Mouse (Mus musculus) liver, embryonic 18 days (tissue): ENCODE data around the gene Scn8a. TPM values are rescaled to one million over a fixed set of nuclear protein-coding genes. Genes with fewer than 3 reads are reported as not detected.

Source experiments
- polyA plus RNA-seq: library from polyadenylated mRNA; depleted of rRNA; stranded (reverse); fragments of >200 nt; gene quantifications from 2 replicates; pipeline ENCODE4 v1.2.3, GENCODE M21; 2012; rRNA removed

Scn8a gene
- polyA plus RNA-seq: 2.9 and 3.0 TPM in 2 replicates

DNA sequence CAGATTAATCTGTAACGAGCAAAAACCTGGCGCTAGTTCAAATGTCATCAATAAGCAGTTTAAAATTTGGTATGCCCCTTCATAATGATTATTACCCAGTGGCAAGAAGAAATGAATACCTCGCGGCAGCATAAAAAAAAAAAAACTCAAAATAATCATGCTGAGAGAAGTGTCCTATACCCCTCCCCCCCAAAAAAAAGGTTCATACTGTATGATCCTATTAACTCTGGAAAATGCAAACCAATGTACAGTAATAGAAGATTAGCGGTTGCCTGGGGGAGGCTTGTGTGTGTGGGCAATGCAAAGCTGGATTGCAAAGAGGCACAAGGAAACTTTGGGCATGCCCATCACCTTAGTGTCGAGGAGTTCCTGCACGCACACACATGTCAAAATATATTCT is at the start of gene Scn8a:
Scn8a (plus strand) TSS at position 301 of the 400 bp plus-strand sequence.

GRCm38 (mm10) chr15:101047194-101047555 is 177.5 kb downstream of the Scn8a start, which contains the start of gene Gm47841:
TSS of gene Gm47841 (minus strand) at chr15:101047397.

GRCm38 (mm10) chr15:101077813-101078730 is 208.4 kb downstream of the Scn8a start, which contains the start of gene Fignl2:
TSS of gene Fignl2 (minus strand) at chr15:101078567.

Other genes with a start within 250 kb of the Scn8a start
- 18.8 and 19.7 TPM in 2 replicates for gene Smagp, start 232.9 kb upstream of the Scn8a start, polyA plus RNA-seq
- gene Bin2, start 200.3 kb upstream of the Scn8a start, polyA plus RNA-seq: 14.9 and 19.2 TPM in 2 replicates
- gene Cela1, start 181.9 kb upstream of the Scn8a start, polyA plus RNA-seq: 48.2 and 67.5 TPM in 2 replicates
- gene Galnt6, start 140.5 kb upstream of the Scn8a start, polyA plus RNA-seq: 0.91 and 1.0 TPM in 2 replicates
- gene Slc4a8, start 108.1 kb upstream of the Scn8a start, polyA plus RNA-seq: 0.48 and 0.73 TPM in 2 replicates
- not detected in 2 replicates for gene Gm47841, start 177.5 kb downstream of the Scn8a start, polyA plus RNA-seq
- 1.2 and 1.4 TPM in 2 replicates for gene Fignl2, start 208.7 kb downstream of the Scn8a start, polyA plus RNA-seq
- gene Ankrd33, start 245.9 kb downstream of the Scn8a start, polyA plus RNA-seq: not detected in 2 replicates